ENCODE assay signal across 16 mouse cellular contexts in genomic region chr14:63067708-63068107, GRCm38 (mm10). TPM values are rescaled to one million over a fixed set of nuclear protein-coding genes. Genes with fewer than 3 reads are reported as not detected.
DNase-seq lines count a peak whose midpoint lies in the region; ATAC-seq and TF ChIP-seq lines count a peak whose summit lies in the region.
"Had no signal": no experiment of that assay in that cellular context is flagged by ENCODE, and none has a peak within 500 bp of the region (broad histone marks: within the 10 kb centered on the region; RNA-seq: fewer than 3 reads in every experiment).

No protein-coding gene starts in this region.

- no peak for TF ChIP-seq EP300 in liver, postnatal 0 days (IDR thresholded peaks at IDR 0.05; ENCODE audit: low read depth)

- H3K4me2 ChIP-seq in liver, postnatal 0 days (ENCODE audit: low read depth, low read length): peak overlapping the region; percentile 27; the same call in 1 of the 2 replicates
- H3K4me2 ChIP-seq in kidney, embryonic 14.5 days (replicated peaks; ENCODE audit: low read depth, low read length): no peak overlapping the region
- H3K4me2 ChIP-seq: limb, embryonic 15.5 days had no signal

- H3K4me1 ChIP-seq in liver, postnatal 0 days (ENCODE audit: insufficient read depth): peaks cover 8% of the 10 kb centered on the region
- no peaks in the 10 kb centered on the region for H3K4me1 ChIP-seq in kidney, embryonic 14.5 days (ENCODE audit: control insufficient read depth, insufficient read depth, low read length)
- H3K4me1 ChIP-seq: embryonic facial prominence, embryonic 13.5 days; limb, embryonic 15.5 days had no signal

- 24% methylated on average over 15 of the region's 15 CpGs for WGBS in liver, postnatal 0 days (ENCODE audit: insufficient replicate concordance)
- 58% methylated on average over 15 of the region's 15 CpGs for WGBS in kidney, embryonic 14.5 days

- intact Hi-C loops in heart, postnatal 25 days (cut with DNase I): loop anchor here (2.0 kb wide), 2 partner anchors 129 to 305 kb away; no protein-coding TSS in a partner anchor

- peak; percentile 25; the same call in 1 of the 2 replicates for ATAC-seq in liver, postnatal 0 days
- ATAC-seq in kidney, embryonic 14.5 days (ENCODE audit: low FRiP score, low TSS enrichment): no peak

- H3K27ac ChIP-seq in liver, postnatal 0 days (ENCODE audit: low read depth): peak overlapping the region; percentile 8; the same call in 1 of the 2 replicates
- no peak overlapping the region for H3K27ac ChIP-seq in kidney, embryonic 14.5 days (ENCODE audit: low read depth, low read length)
- H3K27ac ChIP-seq: embryonic facial prominence, embryonic 13.5 days; limb, embryonic 15.5 days had no signal

- no peak overlapping the region for H3K9ac ChIP-seq in liver, postnatal 0 days (replicated peaks)
- no peak overlapping the region for H3K9ac ChIP-seq in kidney, embryonic 14.5 days (ENCODE audit: low read depth, low read length)
- H3K9ac ChIP-seq: limb, embryonic 15.5 days had no signal

- no peaks in the 10 kb centered on the region for H3K36me3 ChIP-seq in liver, postnatal 0 days (replicated peaks; ENCODE audit: insufficient read depth, low read length)
- no peaks in the 10 kb centered on the region for H3K36me3 ChIP-seq in kidney, embryonic 14.5 days (ENCODE audit: control insufficient read depth, insufficient read depth, low read length)
- H3K36me3 ChIP-seq: embryonic facial prominence, embryonic 13.5 days; limb, embryonic 15.5 days had no signal

- H3K4me3 ChIP-seq in liver, postnatal 0 days (ENCODE audit: low read depth, low read length): no peak overlapping the region
- no peak overlapping the region for H3K4me3 ChIP-seq in kidney, embryonic 14.5 days (ENCODE audit: low read length)
- H3K4me3 ChIP-seq: embryonic facial prominence, embryonic 13.5 days; limb, embryonic 15.5 days had no signal

- H3K27me3 ChIP-seq in liver, postnatal 0 days (ENCODE audit: insufficient read depth, low read length): no peaks in the 10 kb centered on the region
- no peaks in the 10 kb centered on the region for H3K27me3 ChIP-seq in kidney, embryonic 14.5 days (ENCODE audit: control insufficient read depth, insufficient read depth, low read length)

- H3K9me3 ChIP-seq in liver, postnatal 0 days (ENCODE audit: low read length): peaks cover 5% of the 10 kb centered on the region; the same call in 1 of the 2 replicates
- 0 out of 2 replicates have a peak, but pooled peaks cover 3% of the 10 kb centered on the region for H3K9me3 ChIP-seq in kidney, embryonic 14.5 days (ENCODE audit: control insufficient read depth, low read length)
- H3K9me3 ChIP-seq: embryonic facial prominence, embryonic 13.5 days; limb, embryonic 15.5 days had no signal

- DNase-seq in embryo, embryonic 9.5 days (ENCODE audit: extremely low spot score): peak; percentile 10
- DNase-seq in embryo, embryonic 11 days: no peak
- peak; percentile 83 to 91 for DNase-seq in heart, adult 18-20 months
- peak; percentile 65 for DNase-seq in heart, postnatal 25 days (ENCODE audit: low spot score)
- peak; percentile 48 for DNase-seq in liver, postnatal 0 days
- no peak for DNase-seq in left cerebral cortex, adult 11 months (ENCODE audit: low spot score)
- DNase-seq in gastrocnemius, postnatal 25 days: no peak
- DNase-seq: cerebellum, adult 18-20 months; kidney, adult 2 months; retina, postnatal 1 day had no signal

- TF ChIP-seq CTCF in liver, postnatal 0 days (IDR thresholded peaks at IDR 0.05; ENCODE audit: low read depth): no peak

RNA-seq across cellular contexts. Expression of gene Defb30, which starts 17.9 kb away (rescaled TPM):
- not detected for total RNA-seq in heart, adult 18-20 months (2021)
- not detected for total RNA-seq in heart, postnatal 25 days (2021)
- polyA plus RNA-seq in liver, postnatal 0 days (2015; fragmentation: Nextera tagmentation; extraction: Ambion mirVana): not detected in 2 replicates
- polyA plus RNA-seq in kidney, embryonic 14.5 days (2014; fragmentation: Nextera tagmentation; extraction: Ambion mirVana): not detected in 2 replicates
- total RNA-seq in gastrocnemius, postnatal 25 days (2021): not detected
- total RNA-seq: adrenal gland, postnatal 36 days; gastrocnemius, adult 18-20 months had no signal
- polyA plus RNA-seq: embryonic facial prominence, embryonic 13.5 days; kidney, adult 2 months; limb, embryonic 15.5 days; urinary bladder, adult 2 months had no signal

RNA-seq across cellular contexts. Expression of gene Defb42, which starts 20.9 kb away (rescaled TPM):
- total RNA-seq in heart, adult 18-20 months (2021): under 1 TPM in 1 of 2 experiments, not detected in 1; 0.22 TPM
- under 1 TPM in 1 of 2 experiments, not detected in 1; 0.70 TPM for total RNA-seq in heart, postnatal 25 days (2021)
- not detected in 2 replicates for polyA plus RNA-seq in liver, postnatal 0 days (2015; fragmentation: Nextera tagmentation; extraction: Ambion mirVana)
- polyA plus RNA-seq in kidney, embryonic 14.5 days (2014; fragmentation: Nextera tagmentation; extraction: Ambion mirVana): 0.57 TPM in 1 of 2 replicates, not detected in the other
- total RNA-seq in gastrocnemius, postnatal 25 days (2021): not detected
- total RNA-seq: gastrocnemius, adult 18-20 months had no signal
- polyA plus RNA-seq: embryonic facial prominence, embryonic 13.5 days; limb, embryonic 15.5 days had no signal

RNA-seq across cellular contexts. Expression of gene Defb43, which starts 56.1 kb away (rescaled TPM):
- not detected for total RNA-seq in heart, adult 18-20 months (2021)
- not detected for total RNA-seq in heart, postnatal 25 days (2021)
- not detected in 2 replicates for polyA plus RNA-seq in liver, postnatal 0 days (2015; fragmentation: Nextera tagmentation; extraction: Ambion mirVana)
- polyA plus RNA-seq in kidney, embryonic 14.5 days (2014; fragmentation: Nextera tagmentation; extraction: Ambion mirVana): not detected in 2 replicates
- not detected for total RNA-seq in gastrocnemius, postnatal 25 days (2021)
- total RNA-seq: adrenal gland, postnatal 36 days; gastrocnemius, adult 18-20 months had no signal
- polyA plus RNA-seq: embryonic facial prominence, embryonic 13.5 days; kidney, adult 2 months; limb, embryonic 15.5 days; urinary bladder, adult 2 months had no signal

Comparison
In these comparisons a context has a peak if more than half of its experiments do, and no peak if none do; other contexts are left out.
1. DNase-seq: peak in embryo, embryonic 9.5 days (single experiment), heart, adult 18-20 months (2 of 2), heart, postnatal 25 days (single experiment) and liver, postnatal 0 days (single experiment); none in embryo, embryonic 11 days (single experiment), left cerebral cortex, adult 11 months (single experiment) and gastrocnemius, postnatal 25 days (single experiment).